Mouse (Mus musculus) right cerebral cortex, postnatal 14 days (tissue): ENCODE measurements around the gene Gnao1.

Source experiments
- DNase-seq: peaks from one replicate; pipeline ENCODE4 v3.0.0; 2022

The Gnao1 gene

DNA sequence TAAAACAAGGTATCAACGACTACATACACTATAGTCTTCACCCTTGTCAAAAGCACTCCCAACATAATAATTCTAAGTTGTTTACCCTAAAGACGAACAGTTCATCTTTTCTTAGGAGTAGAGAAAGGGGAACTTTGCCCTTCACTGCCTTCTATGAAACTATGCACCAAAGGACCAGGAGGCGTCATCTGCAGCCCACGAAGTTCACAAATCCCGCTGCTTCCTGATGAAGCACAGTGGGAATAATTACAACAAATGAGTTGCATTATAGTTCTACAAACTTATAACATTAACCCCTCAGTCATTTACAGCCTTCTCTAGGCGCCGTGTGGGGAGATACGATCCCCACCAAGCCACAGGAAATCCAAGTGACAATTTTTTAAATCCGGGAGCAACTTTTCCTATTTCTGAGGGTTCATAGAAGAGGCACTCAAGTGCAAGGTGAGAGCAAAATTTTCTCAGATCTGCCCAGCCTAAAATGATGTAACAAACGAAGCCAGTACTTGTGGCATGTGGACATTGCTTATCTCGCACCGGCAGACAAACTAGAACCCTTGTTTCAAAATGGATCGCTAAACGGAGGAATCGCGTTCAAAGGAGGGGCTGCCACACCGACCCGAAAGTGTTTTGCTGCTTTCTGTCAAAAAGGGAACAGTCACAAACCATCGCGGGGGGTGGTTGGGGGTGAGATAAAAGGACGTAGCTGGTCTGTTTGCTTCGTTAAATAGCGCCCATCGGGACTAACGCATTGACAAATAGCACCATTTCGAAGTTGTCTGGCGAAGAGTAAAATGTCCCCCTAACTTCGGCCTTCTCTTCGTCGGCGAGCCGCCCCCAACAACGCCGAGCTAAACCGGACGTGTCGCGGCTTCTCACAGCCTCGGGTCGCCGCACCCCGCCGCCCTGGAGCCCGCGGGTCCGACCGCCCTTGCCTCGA lies 201.6 kb downstream of the Gnao1 start:
- no peak for DNase-seq

DNA sequence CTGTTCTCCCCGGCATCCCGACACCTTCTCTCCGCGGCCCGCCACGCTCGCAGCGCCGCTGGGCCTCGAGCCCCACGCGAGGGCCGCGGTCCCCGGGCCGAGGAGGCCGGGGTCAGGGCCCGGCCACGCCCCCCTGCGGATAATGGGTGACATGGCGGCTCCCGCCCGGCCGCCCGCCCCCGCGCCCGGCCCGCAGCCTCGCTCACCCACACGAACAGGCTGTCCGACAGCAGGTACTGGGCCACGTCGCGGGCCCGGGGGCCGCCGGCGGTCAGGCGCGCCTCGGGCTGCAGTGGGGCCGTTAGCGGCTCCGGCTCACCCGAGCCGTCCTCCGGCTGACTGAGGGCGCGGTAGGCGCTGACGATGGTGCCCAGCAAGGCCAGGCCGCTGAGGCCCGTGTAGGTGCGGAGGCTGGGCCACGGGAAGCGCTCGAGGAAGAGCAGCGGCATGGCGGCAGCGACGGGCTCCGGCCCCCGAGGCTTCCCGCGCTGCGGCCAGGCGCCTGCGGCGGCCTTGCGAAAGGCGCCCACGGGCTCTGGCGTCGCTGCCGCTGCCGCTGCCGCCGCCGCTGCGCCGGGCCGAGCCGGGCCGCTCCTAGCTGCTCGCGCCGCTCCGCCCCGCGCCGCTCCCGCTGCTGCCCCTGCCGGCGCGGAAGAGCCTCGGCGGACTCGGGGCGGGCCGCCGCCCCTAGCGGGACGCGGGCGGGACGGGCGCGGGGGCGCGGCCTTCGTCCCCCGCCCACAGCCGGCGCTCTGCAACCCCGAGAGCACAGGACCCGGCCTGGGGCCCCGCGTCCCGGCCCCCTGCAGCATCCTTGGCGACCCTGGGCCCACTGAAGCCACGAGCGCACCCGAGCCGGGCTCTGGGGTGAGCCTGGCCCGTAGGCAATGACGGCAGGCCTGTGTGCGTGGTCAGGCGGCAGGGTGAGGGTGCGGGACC lies 202.5 kb downstream of the Gnao1 start, which contains the start of gene Amfr:
Gene Amfr, minus strand, starts transcription at position 830 of the 939 bp plus-strand sequence.
- DNase-seq: peak; percentile 44

DNA sequence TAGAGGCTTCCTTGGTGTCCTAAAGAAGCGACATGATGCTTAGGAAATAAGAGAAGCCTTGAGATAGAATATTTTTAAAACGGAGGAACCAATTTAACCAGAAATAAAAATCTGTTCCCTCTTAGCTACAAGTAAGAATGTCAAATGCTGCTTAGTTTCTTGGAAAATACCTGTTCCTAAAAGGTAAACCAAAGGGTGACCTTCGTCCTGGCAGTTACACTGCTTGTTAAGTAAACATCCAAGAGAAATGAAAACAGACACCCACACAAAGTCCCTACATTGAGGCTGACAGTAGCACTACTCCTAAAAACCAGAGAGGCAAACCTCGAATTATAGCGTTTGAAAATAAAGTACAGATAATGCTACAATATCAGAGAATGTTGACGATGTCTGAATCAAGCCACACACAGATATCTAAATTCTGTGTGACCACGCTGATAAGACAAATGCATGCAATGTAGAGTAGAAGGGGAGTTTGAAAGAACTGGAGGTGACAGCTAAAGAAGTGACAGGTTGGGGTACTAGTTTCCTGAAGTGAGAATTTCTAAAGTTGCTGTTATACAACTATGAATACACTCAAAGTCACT lies 203.4 kb downstream of the Gnao1 start:
- no peak for DNase-seq
